Mouse (Mus musculus): ENCODE measurements around the gene Etnk2. TPM values are rescaled to one million over a fixed set of nuclear protein-coding genes. Genes with fewer than 3 reads are reported as not detected.

The Etnk2 gene
- polyA plus RNA-seq, 1 experiment from 2014 or later = 2.8 TPM

DNA sequence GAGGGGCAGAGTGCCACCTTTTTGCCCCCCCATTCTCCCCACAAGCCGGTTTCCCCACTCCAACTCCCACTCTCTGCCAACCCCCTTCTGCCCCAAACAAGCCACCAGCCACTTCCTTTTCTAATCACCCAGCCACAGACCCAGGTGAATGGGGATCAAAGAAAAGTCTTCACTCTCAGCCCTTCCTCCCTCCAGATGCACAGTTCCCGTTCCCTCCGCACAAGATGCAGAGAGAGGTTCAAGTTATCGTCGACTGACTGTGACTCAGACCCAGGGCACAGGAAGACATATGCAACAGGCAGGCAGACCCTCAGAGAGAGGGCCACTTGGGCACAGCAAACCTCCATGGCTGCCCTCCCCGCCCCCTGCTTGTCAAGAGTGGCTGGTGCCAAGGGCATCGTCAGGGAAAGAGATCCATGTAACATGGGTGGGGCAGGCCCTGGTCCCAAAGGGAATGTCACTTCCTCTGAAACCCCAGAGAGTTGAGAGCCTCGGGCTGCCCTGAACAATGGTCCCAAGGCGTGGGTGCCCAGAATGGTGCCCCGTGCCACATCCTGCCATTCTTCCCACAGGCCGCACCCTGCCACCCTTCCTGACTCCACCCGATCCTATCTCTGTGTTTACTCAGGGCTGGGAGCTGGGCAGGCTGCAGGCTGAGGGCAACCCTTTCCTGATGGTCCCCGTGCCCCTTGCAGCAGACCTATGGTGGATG is 36.8 kb downstream of the Etnk2 start:
- DNase-seq (ENCODE audit: low spot score) (no peak), ATAC-seq (ENCODE audit: low FRiP score, low TSS enrichment) (peak; percentile 21; the same call in 1 of the 2 replicates)
- Histone ChIP-seq H3K4me1 (replicated peaks; ENCODE audit: control insufficient read depth, insufficient read depth) (no peaks in the 10 kb centered on the region), H3K27ac (replicated peaks) (no peak overlapping the region), H3K36me3 (ENCODE audit: control insufficient read depth, insufficient read depth, low read length) (no peaks in the 10 kb centered on the region), H3K4me3 (ENCODE audit: low read depth, low read length) (no peak overlapping the region), H3K4me2 (replicated peaks; ENCODE audit: low read depth) (no peak overlapping the region), H3K9me3 (ENCODE audit: control insufficient read depth, low read length) (no peaks in the 10 kb centered on the region), H3K9ac (ENCODE audit: low read length) (no peak overlapping the region), H3K27me3 (ENCODE audit: control insufficient read depth, insufficient read depth, low read length) (no peaks in the 10 kb centered on the region)
- TF ChIP-seq CTCF (IDR thresholded peaks at IDR 0.05; ENCODE audit: low read depth) = no peak
- TF ChIP-seq EP300 (optimal IDR thresholded peaks at IDR 0.05) = no peak
- WGBS = 61% methylated on average over 13 of the region's 13 CpGs

DNA sequence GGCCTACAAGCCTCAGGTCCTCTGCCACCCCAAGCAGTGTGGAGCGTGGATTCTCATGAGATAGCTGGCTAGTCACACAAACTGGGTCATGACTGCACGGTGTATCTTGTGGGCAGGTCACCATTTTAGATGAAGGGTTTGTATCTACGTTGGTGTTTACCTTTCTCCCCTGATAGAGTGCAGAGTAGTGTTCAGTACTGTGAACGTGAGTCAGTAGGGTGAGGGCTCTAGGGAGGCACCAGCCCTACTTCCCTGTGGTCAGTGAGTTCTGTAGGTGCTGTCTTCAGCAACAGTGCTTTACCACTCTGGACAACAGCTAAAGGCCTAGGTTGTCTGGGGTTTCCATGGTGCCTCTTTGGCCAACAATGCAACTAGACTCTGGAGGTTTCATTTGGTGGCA is 40.6 kb downstream of the Etnk2 start:
- WGBS = 45% methylated on average over 4 of the region's 4 CpGs
- Histone ChIP-seq H3K4me3 (ENCODE audit: low read depth, low read length) (no peak overlapping the region), H3K36me3 (ENCODE audit: control insufficient read depth, insufficient read depth, low read length) (no peaks in the 10 kb centered on the region), H3K27ac (replicated peaks) (no peak overlapping the region), H3K9me3 (ENCODE audit: control insufficient read depth, low read length) (no peaks in the 10 kb centered on the region), H3K27me3 (ENCODE audit: control insufficient read depth, insufficient read depth, low read length) (no peaks in the 10 kb centered on the region), H3K4me2 (replicated peaks; ENCODE audit: low read depth) (no peak overlapping the region), H3K9ac (ENCODE audit: low read length) (no peak overlapping the region), H3K4me1 (replicated peaks; ENCODE audit: control insufficient read depth, insufficient read depth) (no peaks in the 10 kb centered on the region)
- DNase-seq (ENCODE audit: low spot score) (no peak), ATAC-seq (ENCODE audit: low FRiP score, low TSS enrichment) (peak; percentile 92)
- TF ChIP-seq CTCF (IDR thresholded peaks at IDR 0.05; ENCODE audit: low read depth) (no peak), EP300 (optimal IDR thresholded peaks at IDR 0.05) (no peak)

DNA sequence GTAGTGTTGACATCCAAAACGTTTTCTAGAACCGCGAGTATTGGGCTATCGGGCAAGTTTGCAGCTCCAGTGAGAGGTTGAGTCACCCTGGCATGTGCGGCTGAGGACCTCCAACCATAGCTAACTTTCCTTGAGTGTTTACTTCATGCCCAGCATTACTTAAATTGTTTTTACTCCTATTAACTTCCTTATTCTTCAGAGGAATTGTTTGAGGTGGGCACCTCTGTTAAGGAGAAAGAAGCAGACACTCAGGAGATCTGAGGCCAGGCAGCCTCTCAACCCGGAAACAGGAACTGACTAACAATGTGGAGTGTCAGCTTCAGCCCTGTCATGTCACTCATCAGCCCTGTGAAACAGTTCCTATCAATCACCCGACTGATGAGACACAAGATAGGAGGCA is 43.2 kb downstream of the Etnk2 start:
- WGBS = 66% methylated on average over 7 of the region's 7 CpGs
- Histone ChIP-seq H3K4me3 (ENCODE audit: low read depth, low read length) (no peak overlapping the region), H3K36me3 (ENCODE audit: control insufficient read depth, insufficient read depth, low read length) (no peaks in the 10 kb centered on the region), H3K4me1 (replicated peaks; ENCODE audit: control insufficient read depth, insufficient read depth) (no peaks in the 10 kb centered on the region), H3K9ac (ENCODE audit: low read length) (no peak overlapping the region), H3K9me3 (ENCODE audit: control insufficient read depth, low read length) (no peaks in the 10 kb centered on the region), H3K27me3 (ENCODE audit: control insufficient read depth, insufficient read depth, low read length) (no peaks in the 10 kb centered on the region), H3K4me2 (replicated peaks; ENCODE audit: low read depth) (no peak overlapping the region), H3K27ac (replicated peaks) (0 out of 2 replicates have a peak overlapping the region, but pooled peaks have one; percentile 56)
- no peak for TF ChIP-seq EP300 (optimal IDR thresholded peaks at IDR 0.05)
- TF ChIP-seq CTCF (IDR thresholded peaks at IDR 0.05; ENCODE audit: low read depth) = no peak
- no peak for DNase-seq (ENCODE audit: low spot score)
- ATAC-seq (ENCODE audit: low FRiP score, low TSS enrichment) = no peak

DNA sequence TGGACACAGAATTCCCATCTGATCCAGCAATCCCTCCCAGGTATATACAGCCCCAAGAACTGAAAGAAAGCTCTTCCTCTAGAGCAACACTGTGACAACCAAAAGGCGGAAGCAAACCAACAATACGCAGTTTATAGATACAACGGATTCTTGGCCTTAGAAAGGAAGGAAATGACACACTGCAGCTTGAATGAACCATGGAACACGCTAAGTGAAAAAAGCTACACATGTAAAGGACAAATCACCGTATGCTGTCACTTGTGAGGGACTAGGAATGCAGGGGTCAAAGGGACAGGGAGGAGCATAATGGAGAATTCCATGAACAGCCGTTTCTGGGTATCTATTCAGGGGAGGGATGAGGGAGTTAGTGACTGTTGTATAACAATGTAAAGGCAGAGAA is 44.1 kb downstream of the Etnk2 start:
- Histone ChIP-seq H3K9me3 (ENCODE audit: control insufficient read depth, low read length) (no peaks in the 10 kb centered on the region), H3K27me3 (ENCODE audit: control insufficient read depth, insufficient read depth, low read length) (no peaks in the 10 kb centered on the region), H3K4me1 (replicated peaks; ENCODE audit: control insufficient read depth, insufficient read depth) (no peaks in the 10 kb centered on the region), H3K36me3 (ENCODE audit: control insufficient read depth, insufficient read depth, low read length) (no peaks in the 10 kb centered on the region), H3K4me2 (replicated peaks; ENCODE audit: low read depth) (no peak overlapping the region), H3K4me3 (ENCODE audit: low read depth, low read length) (no peak overlapping the region), H3K27ac (replicated peaks) (no peak overlapping the region), H3K9ac (ENCODE audit: low read length) (no peak overlapping the region)
- ATAC-seq (ENCODE audit: low FRiP score, low TSS enrichment) (no peak), DNase-seq (ENCODE audit: low spot score) (no peak)
- TF ChIP-seq EP300 (optimal IDR thresholded peaks at IDR 0.05) (no peak), CTCF (IDR thresholded peaks at IDR 0.05; ENCODE audit: low read depth) (no peak)
- 60% methylated on average over 6 of the region's 6 CpGs for WGBS

DNA sequence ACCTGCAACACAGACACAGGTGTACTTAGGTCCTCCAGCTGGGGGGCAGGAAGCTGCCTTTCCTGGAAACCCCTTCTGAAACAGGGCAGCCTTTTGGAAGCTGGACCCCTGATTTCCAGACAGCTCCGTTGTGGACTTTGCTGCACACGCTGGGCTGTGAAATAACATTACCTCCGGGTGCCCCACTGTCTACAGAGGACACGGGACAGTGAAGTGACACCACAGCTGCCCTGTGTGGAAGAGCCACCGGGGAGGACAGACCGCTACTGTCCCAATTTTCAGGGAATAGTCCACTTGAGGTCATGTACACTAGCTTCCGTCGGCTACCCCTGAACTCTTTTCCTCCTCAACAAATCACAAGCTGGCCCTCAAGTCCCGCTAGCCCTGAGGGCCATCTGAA is 44.9 kb downstream of the Etnk2 start:
- Histone ChIP-seq H3K9me3 (ENCODE audit: control insufficient read depth, low read length) (no peaks in the 10 kb centered on the region), H3K9ac (ENCODE audit: low read length) (no peak overlapping the region), H3K4me2 (replicated peaks; ENCODE audit: low read depth) (no peak overlapping the region), H3K36me3 (ENCODE audit: control insufficient read depth, insufficient read depth, low read length) (no peaks in the 10 kb centered on the region), H3K4me3 (ENCODE audit: low read depth, low read length) (no peak overlapping the region), H3K4me1 (replicated peaks; ENCODE audit: control insufficient read depth, insufficient read depth) (peaks cover 6% of the 10 kb centered on the region; the same call in 1 of the 2 replicates), H3K27me3 (ENCODE audit: control insufficient read depth, insufficient read depth, low read length) (no peaks in the 10 kb centered on the region), H3K27ac (replicated peaks) (no peak overlapping the region)
- ATAC-seq (ENCODE audit: low FRiP score, low TSS enrichment) = no peak
- DNase-seq (ENCODE audit: low spot score) = no peak
- TF ChIP-seq CTCF (IDR thresholded peaks at IDR 0.05; ENCODE audit: low read depth) (no peak), EP300 (optimal IDR thresholded peaks at IDR 0.05) (no peak)
- 69% methylated on average over 9 of the region's 9 CpGs for WGBS

DNA sequence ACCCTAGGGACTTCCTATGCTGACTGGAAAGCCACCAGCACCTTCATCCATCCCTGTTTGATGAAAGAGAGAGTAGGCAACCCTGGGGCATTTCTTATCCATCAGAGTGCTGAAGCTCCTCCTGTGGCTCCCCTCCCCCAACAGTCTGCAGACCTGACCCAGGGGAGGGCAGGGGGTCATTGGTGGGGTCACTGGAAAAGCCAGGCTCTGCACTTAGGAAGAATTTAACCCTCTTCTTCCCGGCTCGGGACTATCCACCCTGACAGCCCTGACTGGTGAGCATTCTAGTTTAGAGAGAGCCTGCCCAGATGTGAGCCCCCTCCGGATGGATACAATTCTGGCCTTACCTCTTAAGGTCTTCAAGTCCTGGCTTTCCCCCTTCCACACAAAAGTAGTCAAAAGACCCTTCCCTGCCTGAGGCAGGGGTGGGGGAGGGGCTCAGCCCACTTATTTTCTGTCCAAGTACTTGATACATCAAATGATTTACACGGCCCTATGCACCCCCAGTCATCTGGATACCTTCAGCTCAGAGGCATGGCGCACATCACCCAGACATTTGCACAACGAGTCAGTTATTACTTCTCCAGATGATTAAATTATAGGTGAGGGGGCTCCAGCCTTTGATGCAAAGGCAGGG is 45.6 kb downstream of the Etnk2 start:
- no peak overlapping the region for H3K4me3 ChIP-seq (ENCODE audit: low read depth, low read length)
- H3K4me2 ChIP-seq (replicated peaks; ENCODE audit: low read depth) = no peak overlapping the region
- TF ChIP-seq EP300 (optimal IDR thresholded peaks at IDR 0.05) (no peak), CTCF (IDR thresholded peaks at IDR 0.05; ENCODE audit: low read depth) (no peak)
- DNase-seq (ENCODE audit: low spot score) (no peak), ATAC-seq (ENCODE audit: low FRiP score, low TSS enrichment) (no peak)
- no peaks in the 10 kb centered on the region for H3K27me3 ChIP-seq (ENCODE audit: control insufficient read depth, insufficient read depth, low read length)
- H3K4me1 ChIP-seq (replicated peaks; ENCODE audit: control insufficient read depth, insufficient read depth) = peaks cover 6% of the 10 kb centered on the region; the same call in 1 of the 2 replicates
- no peaks in the 10 kb centered on the region for H3K9me3 ChIP-seq (ENCODE audit: control insufficient read depth, low read length)
- H3K9ac ChIP-seq (ENCODE audit: low read length) = no peak overlapping the region
- no peaks in the 10 kb centered on the region for H3K36me3 ChIP-seq (ENCODE audit: control insufficient read depth, insufficient read depth, low read length)
- no peak overlapping the region for H3K27ac ChIP-seq (replicated peaks)
- 39% methylated on average over 6 of the region's 6 CpGs for WGBS

All from stomach, postnatal 0 days (tissue).